ENCODE assay signal across 11 mouse cellular contexts in genomic region chr7:4972321-4973047, GRCm38 (mm10). TPM values are rescaled to one million over a fixed set of nuclear protein-coding genes. Genes with fewer than 3 reads are reported as not detected.
DNase-seq lines count a peak whose midpoint lies in the region; ATAC-seq and TF ChIP-seq lines count a peak whose summit lies in the region.
"Had no signal": no experiment of that assay in that cellular context is flagged by ENCODE, and none has a peak within 500 bp of the region (broad histone marks: within the 10 kb centered on the region; RNA-seq: fewer than 3 reads in every experiment).

No protein-coding gene starts in this region.

- no peak for TF ChIP-seq CTCF in kidney, adult 2 months (conservative IDR thresholded peaks at IDR 0.05; ENCODE audit: insufficient read depth, insufficient read length, low read depth, low read length)

- H3K27ac ChIP-seq in kidney, adult 2 months (ENCODE audit: insufficient read depth, low read depth, low read length): no peak overlapping the region
- H3K27ac ChIP-seq in kidney, embryonic 15.5 days: no peak overlapping the region
- H3K27ac ChIP-seq in lung, embryonic 16.5 days (ENCODE audit: low read length): peak overlapping the region; percentile 76
- H3K27ac ChIP-seq in midbrain, embryonic 13.5 days: no peak overlapping the region
- H3K27ac ChIP-seq: hindbrain, embryonic 13.5 days had no signal

- no peak for TF ChIP-seq POLR2A in kidney, adult 2 months (IDR thresholded peaks at IDR 0.05; ENCODE audit: low read depth, low read length)

- no peak overlapping the region for H3K9ac ChIP-seq in kidney, embryonic 15.5 days
- no peak overlapping the region for H3K9ac ChIP-seq in lung, embryonic 16.5 days (ENCODE audit: low read length)
- H3K9ac ChIP-seq in midbrain, embryonic 13.5 days (replicated peaks): no peak overlapping the region
- H3K9ac ChIP-seq: hindbrain, embryonic 13.5 days had no signal

- no peak for ATAC-seq in kidney, embryonic 15.5 days (replicated peaks; ENCODE audit: low FRiP score)
- ATAC-seq in lung, embryonic 16.5 days (ENCODE audit: low read depth): peak; percentile 32; the same call in 1 of the 2 replicates
- no peak for ATAC-seq in midbrain, embryonic 13.5 days

- DNase-seq in kidney, adult 2 months: peak; percentile 12
- peak; percentile 76 for DNase-seq in adipocyte (ENCODE audit: low spot score)
- peak; percentile 98 for DNase-seq in heart, adult 11 months
- DNase-seq in embryo, embryonic 9.5 days (ENCODE audit: extremely low spot score): no peak
- DNase-seq in layer of hippocampus, adult 18-20 months (ENCODE audit: low spot score in 2 of 2): no peak
- DNase-seq: cerebellum, postnatal 25 days had no signal

- H3K4me3 ChIP-seq in kidney, adult 2 months (ENCODE audit: insufficient read depth, low read depth, low read length): no peak overlapping the region
- H3K4me3 ChIP-seq in kidney, embryonic 15.5 days (replicated peaks): no peak overlapping the region
- H3K4me3 ChIP-seq in lung, embryonic 16.5 days (ENCODE audit: low read length): no peak overlapping the region
- no peak overlapping the region for H3K4me3 ChIP-seq in midbrain, embryonic 13.5 days (replicated peaks)
- H3K4me3 ChIP-seq: hindbrain, embryonic 13.5 days had no signal

- H3K27me3 ChIP-seq in kidney, adult 2 months (replicated peaks; ENCODE audit: control insufficient read depth, insufficient read depth, low read length): no peaks in the 10 kb centered on the region
- H3K27me3 ChIP-seq in kidney, embryonic 15.5 days: no peaks in the 10 kb centered on the region
- H3K27me3 ChIP-seq in lung, embryonic 16.5 days (ENCODE audit: control insufficient read depth, insufficient read depth, low read depth, low read length): no peaks in the 10 kb centered on the region
- H3K27me3 ChIP-seq in midbrain, embryonic 13.5 days: no peaks in the 10 kb centered on the region
- H3K27me3 ChIP-seq: hindbrain, embryonic 13.5 days had no signal

- no peaks in the 10 kb centered on the region for H3K9me3 ChIP-seq in kidney, embryonic 15.5 days (replicated peaks)
- H3K9me3 ChIP-seq in lung, embryonic 16.5 days (ENCODE audit: control insufficient read depth, low read length): no peaks in the 10 kb centered on the region
- H3K9me3 ChIP-seq in midbrain, embryonic 13.5 days: no peaks in the 10 kb centered on the region
- H3K9me3 ChIP-seq: hindbrain, embryonic 13.5 days had no signal

- no peaks in the 10 kb centered on the region for H3K36me3 ChIP-seq in kidney, adult 2 months (ENCODE audit: control insufficient read depth, insufficient read depth, low read length)
- no peaks in the 10 kb centered on the region for H3K36me3 ChIP-seq in kidney, embryonic 15.5 days
- no peaks in the 10 kb centered on the region for H3K36me3 ChIP-seq in lung, embryonic 16.5 days (ENCODE audit: control insufficient read depth, insufficient read depth, low read length)
- no peaks in the 10 kb centered on the region for H3K36me3 ChIP-seq in midbrain, embryonic 13.5 days
- H3K36me3 ChIP-seq: hindbrain, embryonic 13.5 days had no signal

- no peak overlapping the region for H3K4me2 ChIP-seq in kidney, embryonic 15.5 days
- H3K4me2 ChIP-seq in lung, embryonic 16.5 days (ENCODE audit: low read depth, low read length): no peak overlapping the region
- H3K4me2 ChIP-seq in midbrain, embryonic 13.5 days (replicated peaks): no peak overlapping the region
- H3K4me2 ChIP-seq: hindbrain, embryonic 13.5 days had no signal

- no peaks in the 10 kb centered on the region for H3K4me1 ChIP-seq in kidney, adult 2 months (ENCODE audit: control insufficient read depth, insufficient read depth, low read length)
- 0 out of 2 replicates have a peak, but pooled peaks cover 3% of the 10 kb centered on the region for H3K4me1 ChIP-seq in kidney, embryonic 15.5 days
- H3K4me1 ChIP-seq in lung, embryonic 16.5 days (replicated peaks; ENCODE audit: control insufficient read depth, insufficient read depth, low read length): peaks cover 3% of the 10 kb centered on the region; the same call in 1 of the 2 replicates
- H3K4me1 ChIP-seq in midbrain, embryonic 13.5 days (replicated peaks): no peaks in the 10 kb centered on the region
- H3K4me1 ChIP-seq: hindbrain, embryonic 13.5 days had no signal

- 44% methylated on average over 18 of the region's 18 CpGs for WGBS in kidney, adult 2 months
- WGBS in kidney, embryonic 15.5 days: 62% methylated on average over 18 of the region's 18 CpGs
- WGBS in lung, embryonic 16.5 days: 60% methylated on average over 18 of the region's 18 CpGs
- WGBS in midbrain, embryonic 13.5 days: 84% methylated on average over 18 of the region's 18 CpGs

RNA-seq across cellular contexts. Expression of gene Sbk3, which starts 1.5 kb away (rescaled TPM):
- 0.14 and 0.19 TPM in 2 replicates for polyA plus RNA-seq in kidney, adult 2 months (2012; rRNA removed)
- not detected in 2 replicates for polyA plus RNA-seq in kidney, embryonic 15.5 days (2015; fragmentation: Nextera tagmentation; extraction: Ambion mirVana)
- polyA plus RNA-seq in lung, embryonic 16.5 days (2015; fragmentation: Nextera tagmentation; extraction: Ambion mirVana): 0.72 and 1.0 TPM in 2 replicates
- polyA plus RNA-seq in midbrain, embryonic 13.5 days (2015; fragmentation: Nextera tagmentation; extraction: Ambion mirVana): 0.10 and 0.13 TPM in 2 replicates
- total RNA-seq in layer of hippocampus, adult 18-20 months (2021): 1 to 10 TPM in 1 of 2 experiments, under 1 TPM in 1; 0.62 to 1.0 TPM
- total RNA-seq: liver, adult 2 months had no signal
- polyA plus RNA-seq: liver, adult 2 months had no signal

RNA-seq across cellular contexts. Expression of gene Sbk2, which starts 8.3 kb away (rescaled TPM):
- polyA plus RNA-seq in kidney, adult 2 months (2012; rRNA removed): 0.11 and 1.6 TPM in 2 replicates
- 0.19 and 0.27 TPM in 2 replicates for polyA plus RNA-seq in kidney, embryonic 15.5 days (2015; fragmentation: Nextera tagmentation; extraction: Ambion mirVana)
- 0.85 and 1.0 TPM in 2 replicates for polyA plus RNA-seq in lung, embryonic 16.5 days (2015; fragmentation: Nextera tagmentation; extraction: Ambion mirVana)
- 0.12 and 0.13 TPM in 2 replicates for polyA plus RNA-seq in midbrain, embryonic 13.5 days (2015; fragmentation: Nextera tagmentation; extraction: Ambion mirVana)
- total RNA-seq in layer of hippocampus, adult 18-20 months (2021): under 1 TPM; 0.17 to 0.38 TPM
- total RNA-seq: liver, adult 2 months had no signal
- polyA plus RNA-seq: liver, adult 2 months had no signal

RNA-seq across cellular contexts. Expression of gene Zfp579, which starts 23.5 kb away (rescaled TPM):
- 49.9 and 55.2 TPM in 2 replicates for polyA plus RNA-seq in kidney, adult 2 months (2012; rRNA removed)
- polyA plus RNA-seq in kidney, embryonic 15.5 days (2015; fragmentation: Nextera tagmentation; extraction: Ambion mirVana): 36.7 and 39.9 TPM in 2 replicates
- 32.3 and 35.0 TPM in 2 replicates for polyA plus RNA-seq in lung, embryonic 16.5 days (2015; fragmentation: Nextera tagmentation; extraction: Ambion mirVana)
- 65.2 and 68.4 TPM in 2 replicates for polyA plus RNA-seq in midbrain, embryonic 13.5 days (2015; fragmentation: Nextera tagmentation; extraction: Ambion mirVana)
- 10 to 100 TPM; 27.2 to 34.9 TPM for total RNA-seq in layer of hippocampus, adult 18-20 months (2021)

RNA-seq across cellular contexts. Expression of gene Zfp524, which starts 41.7 kb away (rescaled TPM):
- 35.7 and 49.6 TPM in 2 replicates for polyA plus RNA-seq in kidney, adult 2 months (2012; rRNA removed)
- 10.4 and 12.7 TPM in 2 replicates for polyA plus RNA-seq in kidney, embryonic 15.5 days (2015; fragmentation: Nextera tagmentation; extraction: Ambion mirVana)
- 19.3 and 21.4 TPM in 2 replicates for polyA plus RNA-seq in lung, embryonic 16.5 days (2015; fragmentation: Nextera tagmentation; extraction: Ambion mirVana)
- 8.6 and 8.9 TPM in 2 replicates for polyA plus RNA-seq in midbrain, embryonic 13.5 days (2015; fragmentation: Nextera tagmentation; extraction: Ambion mirVana)
- total RNA-seq in layer of hippocampus, adult 18-20 months (2021): 1 to 10 TPM; 8.4 TPM

RNA-seq across cellular contexts. Expression of gene Fiz1, which starts 42.0 kb away (rescaled TPM):
- polyA plus RNA-seq in kidney, adult 2 months (2012; rRNA removed): 25.4 and 27.5 TPM in 2 replicates
- polyA plus RNA-seq in kidney, embryonic 15.5 days (2015; fragmentation: Nextera tagmentation; extraction: Ambion mirVana): 46.5 and 53.1 TPM in 2 replicates
- polyA plus RNA-seq in lung, embryonic 16.5 days (2015; fragmentation: Nextera tagmentation; extraction: Ambion mirVana): 33.1 and 34.5 TPM in 2 replicates
- polyA plus RNA-seq in midbrain, embryonic 13.5 days (2015; fragmentation: Nextera tagmentation; extraction: Ambion mirVana): 42.0 and 51.1 TPM in 2 replicates
- total RNA-seq in layer of hippocampus, adult 18-20 months (2021): 10 to 100 TPM; 20.8 to 24.5 TPM

Comparison
In these comparisons a context has a peak if more than half of its experiments do, and no peak if none do; other contexts are left out.
1. DNase-seq: peak in kidney, adult 2 months (single experiment), adipocyte (single experiment) and heart, adult 11 months (single experiment); none in embryo, embryonic 9.5 days (single experiment) and layer of hippocampus, adult 18-20 months (0 of 2).